Mouse (Mus musculus): ENCODE measurements at regions not wholly inside any gene's neighbourhood (a gene's known extent, or its start where the extent isn't known, plus 50 kb on each side); places are given as distances from the start of the nearest gene placed in this dataset.

GRCm38 (mm10) chr15:28081147-28081546 is 55.5 kb upstream of the Trio start:
- 0 out of 2 replicates have a peak, but pooled peaks have one; percentile 26 for ATAC-seq (replicated peaks; ENCODE audit: low FRiP score, low TSS enrichment, poor library complexity, severe bottlenecking)

- ATAC-seq (replicated peaks; ENCODE audit: low FRiP score, low TSS enrichment, poor library complexity, severe bottlenecking), result no peak
Observed at GRCm38 (mm10) chr15:28082411-28082810, 56.8 kb upstream of the Trio start.

- no peak for ATAC-seq (replicated peaks; ENCODE audit: low FRiP score, low TSS enrichment, poor library complexity, severe bottlenecking)
Observed at GRCm38 (mm10) chr15:28105956-28106355, 80.3 kb upstream of the Trio start.

GRCm38 (mm10) chr15:28109916-28110315 is 84.3 kb upstream of the Trio start:
- no peak for ATAC-seq (replicated peaks; ENCODE audit: low FRiP score, low TSS enrichment, poor library complexity, severe bottlenecking)

GRCm38 (mm10) chr15:28113491-28113890 is 87.8 kb upstream of the Trio start:
- no peak for ATAC-seq (replicated peaks; ENCODE audit: low FRiP score, low TSS enrichment, poor library complexity, severe bottlenecking)

GRCm38 (mm10) chr15:28114180-28114747 is 88.6 kb upstream of the Trio start:
- ATAC-seq (replicated peaks; ENCODE audit: low FRiP score, low TSS enrichment, poor library complexity, severe bottlenecking), result no peak

- ATAC-seq (replicated peaks; ENCODE audit: low FRiP score, low TSS enrichment, poor library complexity, severe bottlenecking), result no peak
Observed at GRCm38 (mm10) chr15:28126846-28127245, 76.7 kb upstream of the Dnah5 start.

GRCm38 (mm10) chr15:28129536-28129935 is 74.0 kb upstream of the Dnah5 start:
- ATAC-seq (replicated peaks; ENCODE audit: low FRiP score, low TSS enrichment, poor library complexity, severe bottlenecking), result no peak

GRCm38 (mm10) chr15:28131546-28131945 is 72.0 kb upstream of the Dnah5 start:
- no peak for ATAC-seq (replicated peaks; ENCODE audit: low FRiP score, low TSS enrichment, poor library complexity, severe bottlenecking)

GRCm38 (mm10) chr15:28133171-28133810 is 70.3 kb upstream of the Dnah5 start:
- ATAC-seq (replicated peaks; ENCODE audit: low FRiP score, low TSS enrichment, poor library complexity, severe bottlenecking), result no peak

GRCm38 (mm10) chr15:28134206-28134605 is 69.3 kb upstream of the Dnah5 start:
- ATAC-seq (replicated peaks; ENCODE audit: low FRiP score, low TSS enrichment, poor library complexity, severe bottlenecking), result no peak

- no peak for ATAC-seq (replicated peaks; ENCODE audit: low FRiP score, low TSS enrichment, poor library complexity, severe bottlenecking)
Observed at GRCm38 (mm10) chr15:28138806-28139205, 64.7 kb upstream of the Dnah5 start.

- ATAC-seq (replicated peaks; ENCODE audit: low FRiP score, low TSS enrichment, poor library complexity, severe bottlenecking), result no peak
Observed at GRCm38 (mm10) chr15:28140301-28140700, 63.3 kb upstream of the Dnah5 start.

- ATAC-seq (replicated peaks; ENCODE audit: low FRiP score, low TSS enrichment, poor library complexity, severe bottlenecking), result no peak
Observed at GRCm38 (mm10) chr15:28141345-28141744, 62.2 kb upstream of the Dnah5 start.

GRCm38 (mm10) chr15:28144217-28144616 is 59.3 kb upstream of the Dnah5 start:
- ATAC-seq (replicated peaks; ENCODE audit: low FRiP score, low TSS enrichment, poor library complexity, severe bottlenecking), result no peak

- ATAC-seq (replicated peaks; ENCODE audit: low FRiP score, low TSS enrichment, poor library complexity, severe bottlenecking), result no peak
Observed at GRCm38 (mm10) chr15:28144846-28145245, 58.7 kb upstream of the Dnah5 start.

- ATAC-seq (replicated peaks; ENCODE audit: low FRiP score, low TSS enrichment, poor library complexity, severe bottlenecking), result no peak
Observed at GRCm38 (mm10) chr15:28151678-28152077, 51.9 kb upstream of the Dnah5 start.
